Mouse (Mus musculus) adrenal gland (tissue): ENCODE measurements at regions not wholly inside any gene's neighbourhood (a gene's known extent, or its start where the extent isn't known, plus 50 kb on each side); places are given as distances from the start of the nearest gene placed in this dataset.
"Not testable (repeated sequence)": the region's sequence is repeated elsewhere in the genome, so short reads cannot be mapped to it uniquely, and the experiment has no call there.

Source experiments
- intact Hi-C: fragments of 180-260 bp; cut with DNase I; formaldehyde crosslinking; loops from one replicate; pipeline ENCODE4 v1.15.1; 2025

GRCm38 (mm10) chr2:15273446-15273845 is 218.6 kb upstream of the Nsun6 start:
- intact Hi-C loops, result no loop called here

DNA sequence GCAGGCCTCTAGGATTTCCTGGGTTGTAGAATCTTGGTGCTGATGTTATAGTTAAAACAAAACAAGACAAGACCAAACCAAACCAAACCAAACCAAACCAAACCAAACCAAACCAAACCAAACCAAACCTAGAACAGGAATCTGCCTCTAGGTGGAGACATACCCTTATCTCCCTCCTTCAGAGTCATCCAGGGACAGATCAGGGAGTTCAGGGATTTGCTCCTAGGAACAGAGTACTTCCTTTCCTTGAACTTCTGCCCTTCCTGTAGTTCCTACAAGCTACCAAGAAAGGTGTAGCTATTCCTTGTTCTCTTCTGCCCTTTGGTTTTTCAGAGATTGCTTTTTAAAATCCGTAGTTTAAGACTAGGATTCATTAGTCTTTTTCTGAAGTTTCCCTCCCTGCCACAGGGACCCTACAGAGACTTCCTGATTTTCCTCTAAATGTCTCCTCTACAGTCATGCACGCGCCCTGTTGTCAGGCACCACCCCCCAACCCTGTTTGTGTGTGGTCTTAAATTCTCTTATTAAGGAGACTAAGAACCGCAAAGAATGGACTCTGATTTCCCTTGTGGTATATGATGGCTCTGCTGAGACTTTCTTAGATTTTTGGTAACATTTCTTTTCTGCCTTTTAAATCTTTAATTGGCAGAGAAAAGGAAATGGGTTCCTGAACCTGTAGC is 205.8 kb upstream of the Nsun6 start:
- intact Hi-C loops, result loop anchor here (5.0 kb wide), 1 partner anchor 1052 kb away; no protein-coding TSS in a partner anchor

GRCm38 (mm10) chr2:15242276-15242675 is 187.4 kb upstream of the Nsun6 start:
- intact Hi-C loops, result not testable (repeated sequence)

- intact Hi-C loops, result no loop called here
Observed at GRCm38 (mm10) chr2:15221910-15222309, 167.0 kb upstream of the Nsun6 start.

- intact Hi-C loops, result no loop called here
Observed at GRCm38 (mm10) chr2:15188091-15188490, 133.2 kb upstream of the Nsun6 start.

DNA sequence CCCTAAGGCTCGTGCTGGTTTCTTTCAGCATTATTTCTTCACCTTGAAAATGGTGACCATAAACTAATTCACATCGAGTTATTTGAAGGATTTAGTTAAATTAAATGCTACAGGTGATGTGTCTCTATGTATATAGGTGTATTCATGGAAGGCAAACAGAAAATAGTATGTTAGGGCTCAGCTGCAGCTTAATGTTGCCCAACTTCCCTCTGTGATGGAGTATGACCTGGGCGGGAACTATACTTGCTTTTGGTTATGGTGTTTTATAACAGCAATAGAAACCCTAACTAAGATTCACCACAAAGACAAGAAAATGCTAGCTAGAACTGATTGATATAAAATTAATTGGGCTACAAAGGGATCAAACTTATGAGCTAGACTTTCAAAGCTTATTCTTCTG is 126.1 kb upstream of the Nsun6 start:
- intact Hi-C loops, result no loop called here

GRCm38 (mm10) chr2:15166435-15167024 is 111.7 kb upstream of the Nsun6 start:
- intact Hi-C loops, result no loop called here

- intact Hi-C loops, result no loop called here
Observed at GRCm38 (mm10) chr2:15165830-15166229, 111.0 kb upstream of the Nsun6 start.

- intact Hi-C loops, result no loop called here
Observed at GRCm38 (mm10) chr2:15163732-15164418, 109.0 kb upstream of the Nsun6 start.

GRCm38 (mm10) chr2:15161831-15162230 is 107.0 kb upstream of the Nsun6 start:
- intact Hi-C loops, result no loop called here

DNA sequence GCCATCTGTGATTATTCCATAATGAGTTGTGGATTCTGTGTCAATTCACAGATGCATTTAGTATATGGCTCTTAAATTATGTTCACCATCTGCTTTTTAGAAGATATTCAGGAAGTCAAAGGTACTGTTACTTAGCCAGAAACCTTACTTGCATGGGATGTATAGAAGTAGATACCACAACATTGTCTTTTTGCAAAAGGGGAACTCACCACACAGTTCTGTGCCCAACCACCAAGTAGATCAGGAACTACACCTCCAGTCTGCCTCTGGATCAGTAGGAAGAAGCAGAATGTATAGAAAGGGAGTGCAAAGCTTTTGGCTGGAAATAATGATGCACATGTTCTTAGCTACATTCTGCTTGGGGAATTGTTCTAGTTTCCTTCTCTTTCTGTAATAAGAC is 102.8 kb upstream of the Nsun6 start:
- intact Hi-C loops, result no loop called here

GRCm38 (mm10) chr2:15150823-15151222 is 96.0 kb upstream of the Nsun6 start:
- intact Hi-C loops, result no loop called here

GRCm38 (mm10) chr2:15148381-15148780 is 93.5 kb upstream of the Nsun6 start:
- intact Hi-C loops, result no loop called here

DNA sequence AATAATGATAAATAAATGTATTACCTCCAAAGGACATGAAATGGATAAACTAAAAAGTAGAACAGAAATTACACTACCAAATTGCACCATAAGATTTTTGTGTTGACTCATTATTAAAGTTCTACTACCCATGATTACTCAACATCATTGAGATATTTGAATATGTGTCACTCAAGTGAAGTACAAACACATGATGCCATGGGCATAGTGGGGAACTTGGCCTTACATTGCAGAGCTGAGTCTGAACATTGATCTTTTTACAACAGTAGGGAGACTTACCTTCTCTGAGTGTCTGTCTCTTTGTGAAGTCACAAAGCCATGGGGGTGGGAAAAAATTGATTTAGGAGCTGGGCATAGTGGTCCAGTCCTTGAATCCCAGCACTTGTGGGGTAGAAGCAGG is 92.1 kb upstream of the Nsun6 start:
- intact Hi-C loops, result no loop called here

DNA sequence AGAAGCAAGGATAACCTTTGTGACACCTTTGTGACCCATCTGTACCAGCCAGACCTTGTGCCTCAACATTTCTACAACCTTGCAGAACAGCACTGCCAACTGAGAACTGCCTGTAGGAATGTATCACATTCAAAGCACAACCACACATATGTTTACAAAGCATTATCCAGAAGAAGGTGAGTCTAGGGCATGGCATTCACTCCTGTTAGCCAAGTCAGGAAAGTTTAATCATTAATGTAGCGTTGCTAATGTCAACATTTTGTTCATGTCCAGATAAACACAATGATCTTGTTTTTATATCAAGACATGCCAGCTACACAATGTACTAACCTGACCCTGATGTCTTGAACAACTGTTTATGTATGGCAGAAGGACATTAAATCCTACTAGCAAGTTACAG is 91.5 kb upstream of the Nsun6 start:
- intact Hi-C loops, result no loop called here

DNA sequence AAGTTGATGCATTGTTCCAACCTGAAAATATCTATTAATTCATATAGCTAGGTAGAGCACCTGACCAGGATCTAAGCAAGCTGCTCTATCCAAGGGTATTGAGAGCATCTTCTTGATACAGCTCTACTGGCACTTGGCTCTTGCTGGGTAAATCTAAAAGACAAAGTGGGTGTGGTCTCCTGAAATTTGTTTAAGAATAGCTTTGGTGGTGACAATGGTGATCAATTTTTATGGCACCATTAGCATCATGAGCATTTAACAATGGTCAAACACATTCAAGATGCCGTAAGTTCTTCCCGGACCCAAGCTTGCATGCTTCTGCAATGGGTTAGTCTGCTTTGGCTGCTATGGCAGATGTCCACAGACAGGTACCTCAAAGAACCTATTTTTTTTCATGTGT is 89.9 kb upstream of the Nsun6 start:
- intact Hi-C loops, result no loop called here

GRCm38 (mm10) chr2:15139877-15140276 is 85.0 kb upstream of the Nsun6 start:
- intact Hi-C loops, result no loop called here
